Mouse (Mus musculus) right cerebral cortex, postnatal 14 days (tissue): Measurements from ENCODE around the gene Usp51.
"Not testable (repeated sequence)": the region's sequence is repeated elsewhere in the genome, so short reads cannot be mapped to it uniquely, and the experiment has no call there.

Experiments used
- DNase-seq: peaks from one replicate; pipeline ENCODE4 v3.0.0; 2022

Usp51 gene

DNA sequence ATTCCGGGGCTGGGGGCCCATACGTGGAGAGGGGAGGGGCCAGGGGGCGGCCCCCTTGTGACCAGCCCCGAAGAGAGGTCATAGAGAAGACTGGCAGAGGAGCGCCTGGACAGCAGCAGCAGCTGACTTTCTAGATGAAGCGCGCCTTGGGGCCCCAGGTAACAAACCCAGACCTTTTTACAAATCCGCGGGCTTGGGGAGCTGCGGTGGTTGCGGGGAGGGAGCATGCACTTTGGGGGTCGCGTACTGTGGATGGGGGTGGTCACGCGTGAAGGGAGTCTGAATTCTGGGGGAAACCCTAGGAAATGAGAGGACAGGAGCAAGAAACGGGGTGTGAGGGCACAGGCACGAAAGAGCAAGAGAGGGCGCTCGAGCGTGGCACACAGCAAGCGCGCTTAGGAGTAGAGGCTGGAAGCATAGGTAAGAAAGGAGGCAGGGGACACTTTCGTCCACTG lies at the start of gene Usp51:
TSS of gene Usp51 (plus strand) at position 83 of the 455 bp plus-strand sequence.
- DNase-seq = peak; percentile 21

- no peak for DNase-seq
Observed at GRCm38 (mm10) chrX:152969606-152970005, 36.7 kb upstream of the Usp51 start.

- not testable (repeated sequence) for DNase-seq
Observed at GRCm38 (mm10) chrX:152973476-152974203, 32.6 kb upstream of the Usp51 start.

DNA sequence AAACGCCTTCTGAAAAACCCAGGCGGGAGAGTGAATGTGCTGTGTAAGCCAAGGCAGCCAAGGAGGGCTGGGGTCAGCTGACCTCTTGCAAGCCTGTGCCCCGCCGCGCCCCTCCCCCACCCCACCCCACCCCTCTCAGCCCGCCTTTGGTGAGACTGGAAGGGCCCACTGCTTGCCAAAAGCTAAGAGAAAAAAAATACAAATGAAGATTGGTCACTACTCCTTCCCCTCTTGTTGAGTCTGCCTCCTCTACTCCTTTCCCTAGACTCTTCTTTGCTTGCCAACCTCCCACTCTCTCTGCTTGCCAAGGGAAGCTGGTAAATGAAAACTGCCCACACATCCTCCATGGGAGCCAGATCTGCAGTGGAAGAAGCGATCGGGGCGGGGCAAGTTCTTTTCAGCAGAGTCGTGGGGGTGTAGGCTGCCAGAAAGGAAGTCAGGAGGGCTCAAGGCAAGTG lies 32.0 kb upstream of the Usp51 start:
- DNase-seq = peak; percentile 39

- DNase-seq = no peak
Observed at GRCm38 (mm10) chrX:152976538-152976937, 29.7 kb upstream of the Usp51 start.

- DNase-seq = no peak
Observed at GRCm38 (mm10) chrX:152985009-152985408, 21.3 kb upstream of the Usp51 start.

DNA sequence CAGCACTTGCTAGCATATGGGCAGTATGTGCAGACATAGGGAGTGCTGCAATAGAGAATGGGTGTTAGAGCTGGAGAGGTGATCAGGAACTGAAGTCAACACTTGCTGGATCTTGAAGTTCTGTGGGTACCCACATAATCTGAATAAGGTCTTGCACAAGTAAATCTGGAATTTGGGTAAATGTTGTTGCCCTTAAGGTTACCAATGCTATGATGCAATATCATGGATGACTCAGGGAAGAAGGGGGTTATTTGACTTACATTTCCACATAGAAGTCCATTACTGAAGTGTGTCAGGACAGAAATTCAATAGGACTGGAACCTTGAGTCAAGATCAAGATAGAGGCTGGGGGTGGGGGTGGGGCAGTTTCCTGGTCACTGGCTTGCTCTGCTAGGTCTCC lies 16.4 kb upstream of the Usp51 start:
- DNase-seq = not testable (repeated sequence)

- not testable (repeated sequence) for DNase-seq
Observed at GRCm38 (mm10) chrX:152996105-152996504, 10.2 kb upstream of the Usp51 start.

DNA sequence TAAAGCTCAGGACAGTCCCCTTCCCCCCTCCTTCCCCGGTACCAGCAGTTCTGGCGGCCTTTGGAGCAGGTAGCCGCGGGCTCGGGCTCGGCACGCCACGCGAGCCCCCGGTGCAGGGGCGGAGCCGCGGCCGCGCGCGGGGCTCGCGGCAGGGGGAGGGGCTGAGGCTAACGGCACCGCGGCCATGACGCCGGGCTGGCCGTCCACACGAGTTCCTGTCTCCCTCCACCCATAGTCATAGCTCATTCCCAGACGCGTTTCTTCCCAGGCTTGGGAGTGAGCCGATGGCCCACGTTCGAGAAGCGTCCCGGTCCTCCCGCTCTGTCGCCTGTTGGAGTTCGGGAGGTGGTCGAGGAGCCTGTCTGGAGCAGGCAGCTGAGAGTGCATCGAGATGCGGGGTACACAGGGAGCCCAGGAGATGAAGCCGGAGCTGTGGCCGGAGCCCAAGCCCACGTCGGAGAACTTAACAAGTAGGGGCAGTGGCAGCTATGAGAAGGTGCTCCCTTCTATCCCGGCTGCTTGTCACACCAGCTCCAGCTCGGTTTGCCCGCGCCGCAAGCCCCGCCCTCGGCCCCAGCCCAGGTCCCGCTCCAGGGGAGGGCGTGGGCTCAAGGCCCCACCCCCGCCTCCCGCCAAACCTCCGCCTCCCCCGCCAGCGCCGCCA lies 884 bp downstream of the Usp51 start:
- DNase-seq = peak; percentile 35

DNA sequence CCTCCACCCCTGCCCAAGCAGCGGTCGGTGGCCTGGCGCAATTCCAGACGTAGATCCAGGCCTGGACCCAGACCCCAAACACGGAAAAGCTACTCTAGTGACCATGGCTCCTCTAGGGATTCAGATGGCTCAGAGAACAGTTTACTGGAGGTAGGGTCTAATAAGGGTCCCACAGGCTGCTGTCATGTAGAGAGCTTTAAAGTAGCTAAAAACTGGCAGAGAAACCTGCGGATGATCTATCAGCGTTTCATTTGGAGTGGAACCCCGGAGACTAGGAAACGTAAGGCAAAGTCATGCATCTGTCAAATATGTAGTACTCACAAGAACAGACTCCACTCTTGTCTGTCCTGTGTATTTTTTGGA lies 1.4 kb downstream of the Usp51 start:
- DNase-seq = no peak

DNA sequence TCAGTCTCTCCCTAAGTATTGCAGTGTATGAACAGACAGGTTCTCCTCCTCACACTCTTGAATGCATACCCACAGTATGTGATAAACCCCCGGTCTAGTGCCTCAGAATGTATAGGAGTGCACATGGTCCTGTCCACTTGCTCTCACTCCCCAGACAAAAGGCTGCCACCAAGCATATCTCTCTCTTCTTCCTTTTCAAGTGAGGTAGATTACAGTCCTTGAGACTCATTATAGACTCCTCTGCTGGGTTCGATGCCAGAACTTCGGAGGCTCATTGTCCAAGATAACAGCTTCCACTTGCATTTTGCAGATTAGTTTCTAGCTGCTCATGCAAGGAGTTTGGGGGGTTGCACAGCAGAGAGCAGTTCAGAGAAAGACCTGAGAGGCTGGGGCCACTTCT lies 19.0 kb downstream of the Usp51 start:
- DNase-seq = not testable (repeated sequence)

GRCm38 (mm10) chrX:153025709-153026108 lies 19.4 kb downstream of the Usp51 start:
- DNase-seq = not testable (repeated sequence)

DNA sequence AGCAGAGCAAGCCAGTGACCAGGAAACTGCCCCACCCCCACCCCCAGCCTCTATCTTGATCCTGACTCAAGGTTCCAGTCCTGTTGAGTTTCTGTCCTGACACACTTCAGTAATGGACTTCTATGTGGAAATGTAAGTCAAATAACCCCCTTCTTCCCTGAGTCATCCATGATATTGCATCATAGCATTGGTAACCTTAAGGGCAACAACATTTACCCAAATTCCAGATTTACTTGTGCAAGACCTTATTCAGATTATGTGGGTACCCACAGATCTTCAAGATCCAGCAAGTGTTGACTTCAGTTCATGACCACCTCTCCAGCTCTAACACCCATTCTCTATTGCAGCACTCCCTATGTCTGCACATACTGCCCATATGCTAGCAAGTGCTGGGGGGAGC lies 25.3 kb downstream of the Usp51 start:
- not testable (repeated sequence) for DNase-seq

- DNase-seq = peak; percentile 79
Observed at GRCm38 (mm10) chrX:153037087-153037971, 31.1 kb downstream of the Usp51 start, which contains the start of gene Mageh1. Mageh1 (minus strand) TSS chrX:153037575.

- not testable (repeated sequence) for DNase-seq
Observed at GRCm38 (mm10) chrX:153037972-153038744, 31.9 kb downstream of the Usp51 start.
